Comparison of ENCODE assay signal across 19 mouse cellular contexts in genomic region chr3:103851882-103852281, GRCm38 (mm10). TPM values are rescaled to one million over a fixed set of nuclear protein-coding genes. Genes with fewer than 3 reads are reported as not detected.
DNase-seq lines count a peak whose midpoint lies in the region; TF ChIP-seq lines count a peak whose summit lies in the region.
"Had no signal": no experiment of that assay in that cellular context is flagged by ENCODE, and none has a peak within 500 bp of the region (broad histone marks: within the 10 kb centered on the region; RNA-seq: fewer than 3 reads in every experiment).

No protein-coding gene starts in this region.

- no peaks in the 10 kb centered on the region; the same call in 1 of the 2 replicates for H3K4me1 ChIP-seq in spleen, adult 2 months (ENCODE audit: control insufficient read depth, insufficient read depth, insufficient read length)
- H3K4me1 ChIP-seq: embryonic facial prominence, embryonic 13.5 days; hindbrain, embryonic 12.5 days; intestine, embryonic 15.5 days; kidney, embryonic 15.5 days; limb, embryonic 12.5 days; liver, embryonic 13.5 days had no signal

- WGBS in spleen, adult 2 months = 72% methylated on average over 8 of the region's 8 CpGs

- H3K4me3 ChIP-seq in spleen, adult 2 months (ENCODE audit: extremely low read depth, insufficient read depth, insufficient read length) = no peak overlapping the region
- H3K4me3 ChIP-seq: embryonic facial prominence, embryonic 13.5 days; hindbrain, embryonic 12.5 days; intestine, embryonic 15.5 days; kidney, embryonic 15.5 days; limb, embryonic 12.5 days; liver, embryonic 13.5 days had no signal

- H3K27me3 ChIP-seq in spleen, adult 2 months (ENCODE audit: control insufficient read depth, insufficient read depth, low read length) = no peaks in the 10 kb centered on the region
- H3K27me3 ChIP-seq: embryonic facial prominence, embryonic 13.5 days; hindbrain, embryonic 12.5 days; intestine, embryonic 15.5 days; kidney, embryonic 15.5 days; limb, embryonic 12.5 days; liver, embryonic 13.5 days had no signal

- H3K27ac ChIP-seq in spleen, adult 2 months (ENCODE audit: insufficient read depth, low read length) = peak overlapping the region; percentile 42; the same call in 1 of the 2 replicates
- H3K27ac ChIP-seq: embryonic facial prominence, embryonic 13.5 days; hindbrain, embryonic 12.5 days; intestine, embryonic 15.5 days; kidney, embryonic 15.5 days; limb, embryonic 12.5 days; liver, embryonic 13.5 days had no signal

- no peak for DNase-seq in spleen, adult 2 months (ENCODE audit: low read depth in 1 of 2, low spot score in 2 of 2)
- DNase-seq in spleen, postnatal 14 days (ENCODE audit: low spot score in 2 of 2) = no peak
- peak; percentile 70 for DNase-seq in cerebellum, adult 11-12 months
- DNase-seq in cerebellum, postnatal 14 days = peak; percentile 49 to 68
- DNase-seq in kidney, adult 9 months = no peak
- DNase-seq in liver = no peak
- DNase-seq in Muller cell, postnatal 12 days (ENCODE audit: inconsistent ontology term) = no peak
- DNase-seq in embryo, embryonic 10 days (ENCODE audit: low spot score) = no peak
- DNase-seq: liver, embryonic 13.5 days had no signal

- H3K36me3 ChIP-seq in spleen, adult 2 months (ENCODE audit: control insufficient read depth, insufficient read depth, low read length) = no peaks in the 10 kb centered on the region
- H3K36me3 ChIP-seq: embryonic facial prominence, embryonic 13.5 days; hindbrain, embryonic 12.5 days; intestine, embryonic 15.5 days; kidney, embryonic 15.5 days; limb, embryonic 12.5 days; liver, embryonic 13.5 days had no signal

- TF ChIP-seq CTCF in spleen, adult 2 months (IDR thresholded peaks at IDR 0.05; ENCODE audit: extremely low read depth, insufficient read depth, insufficient read length, insufficient replicate concordance) = no peak

- no peak for TF ChIP-seq POLR2A in spleen, adult 2 months (IDR thresholded peaks at IDR 0.05; ENCODE audit: low read depth, low read length)

RNA-seq across cellular contexts. Expression of gene Ptpn22, which starts 7.7 kb away (rescaled TPM):
- polyA plus RNA-seq in spleen, adult 2 months (2012; rRNA removed) = 23.8 and 27.3 TPM in 2 replicates

RNA-seq across cellular contexts. Expression of gene Bcl2l15, which starts 19.5 kb away (rescaled TPM):
- 0.13 and 0.18 TPM in 2 replicates for polyA plus RNA-seq in spleen, adult 2 months (2012; rRNA removed)
- polyA plus RNA-seq: forebrain, embryonic 14.5 days; hindbrain, embryonic 12.5 days; limb, embryonic 12.5 days; lung, embryonic 14.5 days; midbrain, postnatal 0 days; neural tube, embryonic 11.5 days had no signal

RNA-seq across cellular contexts. Expression of gene Gm43064, which starts 42.5 kb away (rescaled TPM):
- polyA plus RNA-seq in spleen, adult 2 months (2012; rRNA removed) = 0.40 and 0.66 TPM in 2 replicates
- polyA plus RNA-seq: intestine, embryonic 15.5 days; small intestine, adult 2 months had no signal

RNA-seq across cellular contexts. Expression of gene Ap4b1, which starts 42.6 kb away (rescaled TPM):
- polyA plus RNA-seq in spleen, adult 2 months (2012; rRNA removed) = 14.5 and 14.7 TPM in 2 replicates

RNA-seq across cellular contexts. Expression of gene Dclre1b, which starts 42.6 kb away (rescaled TPM):
- 16.2 and 18.8 TPM in 2 replicates for polyA plus RNA-seq in spleen, adult 2 months (2012; rRNA removed)

Comparison
In these comparisons a context has a peak if more than half of its experiments do, and no peak if none do; other contexts are left out.
1. DNase-seq: peak in cerebellum, adult 11-12 months (single experiment) and cerebellum, postnatal 14 days (2 of 2); none in spleen, adult 2 months (0 of 2), spleen, postnatal 14 days (0 of 2), kidney, adult 9 months (single experiment), liver (single experiment), Muller cell, postnatal 12 days (single experiment) and embryo, embryonic 10 days (single experiment).